Mouse (Mus musculus): ENCODE measurements at regions not wholly inside any gene's neighbourhood (a gene's known extent, or its start where the extent isn't known, plus 50 kb on each side); places are given as distances from the start of the nearest gene placed in this dataset.

GRCm38 (mm10) chr13:52153576-52153975, 307.1 kb downstream of the Gadd45g start:
- DNase-seq: no peak

GRCm38 (mm10) chr13:52154111-52154843, 307.8 kb downstream of the Gadd45g start:
- DNase-seq: no peak

GRCm38 (mm10) chr13:52154844-52155587, 308.5 kb downstream of the Gadd45g start:
- no peak for DNase-seq

GRCm38 (mm10) chr13:52155588-52156086, 309.2 kb downstream of the Gadd45g start:
- no peak for DNase-seq

- no peak for DNase-seq
Measured at GRCm38 (mm10) chr13:52162676-52163075, 316.2 kb downstream of the Gadd45g start.

- DNase-seq: no peak
Measured at GRCm38 (mm10) chr13:52165531-52165930, 319.1 kb downstream of the Gadd45g start.

GRCm38 (mm10) chr13:52167968-52168367, 321.5 kb downstream of the Gadd45g start:
- DNase-seq: no peak

- no peak for DNase-seq
Measured at GRCm38 (mm10) chr13:52172706-52173346, 326.3 kb downstream of the Gadd45g start.

- DNase-seq: no peak
Measured at GRCm38 (mm10) chr13:52175665-52176064, 329.2 kb downstream of the Gadd45g start.

GRCm38 (mm10) chr13:52179977-52180376, 333.5 kb downstream of the Gadd45g start:
- no peak for DNase-seq

GRCm38 (mm10) chr13:52183635-52184034, 337.2 kb downstream of the Gadd45g start:
- DNase-seq: no peak

GRCm38 (mm10) chr13:52185574-52185973, 339.1 kb downstream of the Gadd45g start:
- DNase-seq: no peak

GRCm38 (mm10) chr13:52187841-52188604, 341.5 kb downstream of the Gadd45g start:
- no peak for DNase-seq

GRCm38 (mm10) chr13:52188605-52189003, 342.1 kb downstream of the Gadd45g start:
- no peak for DNase-seq

- no peak for DNase-seq
Measured at GRCm38 (mm10) chr13:52189382-52189923, 341.6 kb downstream of the Diras2 start.

- DNase-seq: no peak
Measured at GRCm38 (mm10) chr13:52190256-52190655, 340.8 kb downstream of the Diras2 start.

GRCm38 (mm10) chr13:52190848-52191590, 340.1 kb downstream of the Diras2 start:
- DNase-seq: no peak

- DNase-seq: no peak
Measured at GRCm38 (mm10) chr13:52196917-52197316, 334.2 kb downstream of the Diras2 start.

GRCm38 (mm10) chr13:52198649-52199348, 332.3 kb downstream of the Diras2 start:
- no peak for DNase-seq

GRCm38 (mm10) chr13:52202372-52202771, 328.7 kb downstream of the Diras2 start:
- no peak for DNase-seq

- no peak for DNase-seq
Measured at GRCm38 (mm10) chr13:52205951-52206350, 325.1 kb downstream of the Diras2 start.
